Mouse (Mus musculus) G1E (cell line): Measurements from ENCODE around the gene Gm20695.

ENCODE experiments used
- CTCF ChIP-seq: IDR thresholded peaks from 2 replicates; pipeline ENCODE4 v1.5.1; 2012; ENCODE audit warnings: low read depth, low read length, inconsistent platforms, mixed read lengths
- GATA1 ChIP-seq: IDR thresholded peaks from 2 replicates; pipeline ENCODE4 v1.6.1; 2012; ENCODE audit warnings: borderline replicate concordance, low read length, inconsistent platforms, mixed read lengths
- GATA2 ChIP-seq: IDR thresholded peaks from 2 replicates; pipeline ENCODE4 v1.6.1; 2012; ENCODE audit warnings: low read depth, low read length, inconsistent platforms, borderline replicate concordance
- POLR2AphosphoS5 ChIP-seq: IDR thresholded peaks from 2 replicates; pipeline ENCODE4 v1.6.1; 2012; ENCODE audit warnings: low read depth, low read length, inconsistent platforms; ENCODE audit not compliant: insufficient replicate concordance

GRCm38 (mm10) chr16:3884201-3885064, at the start of gene Gm20695, which contains the start of gene Zfp597:
- TF ChIP-seq CTCF (no peak), GATA1 (no peak), POLR2AphosphoS5 (no peak), GATA2 (no peak)
